Mouse (Mus musculus) embryonic stem cell, embryonic (primary cell): ENCODE measurements around the gene Gm10645.

Experiments used
- CTCF ChIA-PET, 4 experiments: fragments of 300-600 bp in 2 of 4; fragments of 350-600 bp in 2 of 4; sonication (Branson Sonifier 250); formaldehyde crosslinking; loops; one replicate each; lab custom pipeline; 2022; ENCODE audit warnings: inconsistent platforms in 2 of 4; lab: Charles Lee
- POLR2A ChIA-PET, 4 experiments: fragments of 300-600 bp in 2 of 4; fragments of 350-600 bp in 2 of 4; sonication (Branson Sonifier 250); formaldehyde crosslinking; loops; one replicate each; lab custom pipeline; 2022; ENCODE audit warnings: antibody characterized with exemption in 4 of 4, inconsistent platforms in 1 of 4; lab: Charles Lee

Gm10645 gene

GRCm38 (mm10) chr8:83177317-83178195, 11.6 kb upstream of the Gm10645 start:
- ChIA-PET POLR2A (interaction anchor here in 3 of 4 experiments (0.6 to 2.2 kb wide), 4 partner anchors 12 to 18 kb away, joined by 3 to 7 read pairs (median 4); partner anchors contain the start of genes Tbc1d9 (in 2 of the 3) and Gm10645 (in 1 of the 3)), CTCF (interaction anchor here in 2 of 4 experiments (0.7 to 1.4 kb wide), 4 partner anchors 13 to 273 kb away, joined by 3 to 4 read pairs (median 3); partner anchors contain the start of gene Tbc1d9 (in 1 of the 2))

DNA sequence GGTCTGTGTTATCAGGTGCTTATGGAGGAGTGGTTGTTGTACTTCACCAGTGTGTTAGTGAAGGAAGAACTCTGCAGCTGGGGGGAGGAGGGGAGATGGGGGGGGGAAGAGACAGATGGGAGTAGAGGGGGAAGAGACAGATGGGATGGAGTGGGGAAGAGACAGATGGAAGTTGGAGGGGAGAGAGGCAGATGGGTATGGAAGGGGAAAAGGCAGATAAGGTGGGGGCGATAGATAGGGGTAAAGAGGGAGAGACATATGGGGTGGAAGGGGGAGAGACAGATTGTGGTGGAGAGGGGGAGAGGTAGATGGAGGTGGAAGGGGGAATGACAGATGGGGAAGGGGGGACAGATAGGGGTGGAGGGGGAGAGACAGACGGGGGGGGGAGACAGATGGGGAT, 10.8 kb upstream of the Gm10645 start:
- ChIA-PET POLR2A (interaction anchor here in 1 of 4 experiments (2.2 kb wide), 1 partner anchor 12 kb away, joined by 7 read pairs; the partner anchor contains the start of gene Tbc1d9), CTCF (interaction anchor here in 1 of 4 experiments (0.8 kb wide), 1 partner anchor 19 kb away, joined by 3 read pairs; no protein-coding TSS in a partner anchor)

DNA sequence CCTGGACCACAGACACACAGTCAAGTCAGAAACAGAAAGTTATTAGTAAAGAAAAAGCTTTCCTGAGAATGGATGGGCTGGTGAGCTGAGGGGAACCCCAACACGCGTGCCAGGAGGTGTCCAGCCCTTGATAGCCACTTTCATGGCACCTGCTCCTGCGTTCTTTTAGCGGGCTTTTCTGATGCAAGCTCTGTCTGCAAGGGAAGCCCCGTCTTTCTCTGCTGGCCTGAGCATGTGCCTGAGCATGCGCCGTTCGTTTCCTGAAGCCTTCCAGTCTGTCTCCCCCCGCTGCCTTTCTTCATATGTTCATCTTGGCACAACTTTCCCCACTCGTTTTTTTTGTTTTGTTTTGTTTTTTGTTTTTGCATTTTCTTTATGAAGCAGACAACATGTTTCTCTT, 9.7 kb upstream of the Gm10645 start:
- ChIA-PET POLR2A (interaction anchor here in 2 of 4 experiments (1.0 to 2.2 kb wide), 2 partner anchors 11 kb away, joined by 3 to 7 read pairs; partner anchors contain the start of gene Tbc1d9 (in 2 of the 2)), CTCF (no interaction called here)

- ChIA-PET POLR2A (interaction anchor here in 1 of 4 experiments (0.7 to 0.8 kb wide), 2 partner anchors 16 to 1273 kb away, joined by 3 to 4 read pairs; no protein-coding TSS in a partner anchor), CTCF (interaction anchor here in 3 of 4 experiments (0.6 to 0.8 kb wide), 4 partner anchors 8 to 424 kb away, joined by 3 to 7 read pairs (median 4); no protein-coding TSS in a partner anchor)
These were observed 4.9 kb upstream of the Gm10645 start for GRCm38 (mm10) chr8:83170894-83171293.

DNA sequence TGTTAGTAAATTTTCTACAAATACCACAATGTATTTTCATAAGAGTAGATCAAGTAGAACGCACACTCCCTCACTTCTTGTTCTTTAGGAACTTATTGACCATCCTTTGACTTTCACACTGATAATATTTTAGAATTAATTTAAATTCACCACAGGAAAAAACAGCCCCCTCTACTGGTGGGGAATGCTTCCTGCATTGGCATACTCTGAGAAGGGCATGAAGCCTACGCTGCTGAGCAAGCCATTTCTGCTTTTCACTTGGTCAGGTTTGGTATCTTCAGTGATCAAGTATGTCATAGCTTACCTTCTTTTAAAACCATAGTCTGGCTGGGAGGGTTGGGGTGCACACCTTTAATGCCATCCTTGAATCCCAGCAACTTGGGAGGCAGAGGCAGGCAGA, 3.7 kb upstream of the Gm10645 start:
- ChIA-PET CTCF (no interaction called here), POLR2A (interaction anchor here in 1 of 4 experiments (0.7 to 1.0 kb wide), 2 partner anchors 8 to 100 kb away, joined by 3 read pairs; no protein-coding TSS in a partner anchor)

DNA sequence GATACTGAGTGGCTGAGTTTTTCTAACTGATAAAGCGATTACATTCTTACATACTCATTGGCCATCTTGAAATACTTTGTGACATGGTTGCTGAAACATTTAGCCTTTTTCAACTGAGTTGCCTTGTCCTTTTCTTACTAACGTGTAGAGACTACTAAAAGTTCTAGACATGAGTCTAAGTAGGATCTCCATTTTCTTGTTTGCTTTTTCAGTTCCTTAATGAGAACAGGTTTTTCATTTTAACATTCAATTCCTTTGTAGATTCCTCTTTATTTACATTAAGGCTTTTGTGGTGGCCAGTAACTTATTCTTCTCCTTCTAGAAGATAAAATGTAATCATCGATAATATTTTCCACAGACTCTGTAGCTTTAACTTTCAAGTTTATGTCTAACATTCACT, 3.2 kb upstream of the Gm10645 start:
- ChIA-PET POLR2A (interaction anchor here in 2 of 4 experiments (0.6 to 1.0 kb wide), 2 partner anchors 7 to 536 kb away, joined by 3 read pairs; no protein-coding TSS in a partner anchor), CTCF (no interaction called here)

- POLR2A ChIA-PET, result no interaction called here
- CTCF ChIA-PET, result interaction anchor here in 1 of 4 experiments (0.6 kb wide), 1 partner anchor 802 kb away, joined by 3 read pairs; no protein-coding TSS in a partner anchor
These were observed 2.0 kb upstream of the Gm10645 start for GRCm38 (mm10) chr8:83167932-83168331.

GRCm38 (mm10) chr8:83165235-83165930, 587 bp downstream of the Gm10645 start, which contains the start of gene Tbc1d9:
TSS of gene Tbc1d9 (plus strand) at chr8:83165352.
- ChIA-PET CTCF (interaction anchor here in 1 of 4 experiments (0.8 to 1.0 kb wide), 2 partner anchors 13 to 95 kb away, joined by 3 read pairs; no protein-coding TSS in a partner anchor), POLR2A (interaction anchor here in 3 of 4 experiments (0.5 to 2.0 kb wide), 33 partner anchors 9 to 1037 kb away, joined by 3 to 9 read pairs (median 3); partner anchors contain the start of genes Dnajb1 (in 1 of the 3), Elmod2 (in 1 of the 3) and Rnf150 (in 1 of the 3))

GRCm38 (mm10) chr8:83160613-83161012, 5.4 kb downstream of the Gm10645 start:
- ChIA-PET POLR2A (interaction anchor here in 1 of 4 experiments (0.7 kb wide), 1 partner anchor 434 kb away, joined by 6 read pairs; no protein-coding TSS in a partner anchor), CTCF (interaction anchor here in 2 of 4 experiments (0.5 to 0.8 kb wide), 2 partner anchors 11 to 27 kb away, joined by 4 to 6 read pairs; no protein-coding TSS in a partner anchor)

- CTCF ChIA-PET, result interaction anchor here in 1 of 4 experiments (1.1 kb wide), 1 partner anchor 297 kb away, joined by 3 read pairs; the partner anchor contains the start of gene Rnf150
These were observed 6.4 kb downstream of the Gm10645 start for GRCm38 (mm10) chr8:83159615-83160014.

GRCm38 (mm10) chr8:83158971-83159370, 7.0 kb downstream of the Gm10645 start:
- ChIA-PET POLR2A (interaction anchor here in 1 of 4 experiments (1.3 to 1.6 kb wide), 3 partner anchors 47 to 435 kb away, joined by 3 to 4 read pairs (median 3); no protein-coding TSS in a partner anchor), CTCF (no interaction called here)

More at GRCm38 (mm10) chr8:83159615-83160014, 6.4 kb downstream of the Gm10645 start:
- POLR2A ChIA-PET, result interaction anchor here in 2 of 4 experiments (0.7 to 1.6 kb wide), 4 partner anchors 19 to 435 kb away, joined by 3 to 4 read pairs (median 3); no protein-coding TSS in a partner anchor

- CTCF ChIA-PET, result no interaction called here
- POLR2A ChIA-PET, result interaction anchor here in 3 of 4 experiments (0.7 to 1.3 kb wide), 3 partner anchors 10 to 665 kb away, joined by 3 to 5 read pairs (median 3); partner anchors contain the start of gene Tbc1d9 (in 1 of the 3)
These were observed 10.9 kb downstream of the Gm10645 start for GRCm38 (mm10) chr8:83155110-83155509.

DNA sequence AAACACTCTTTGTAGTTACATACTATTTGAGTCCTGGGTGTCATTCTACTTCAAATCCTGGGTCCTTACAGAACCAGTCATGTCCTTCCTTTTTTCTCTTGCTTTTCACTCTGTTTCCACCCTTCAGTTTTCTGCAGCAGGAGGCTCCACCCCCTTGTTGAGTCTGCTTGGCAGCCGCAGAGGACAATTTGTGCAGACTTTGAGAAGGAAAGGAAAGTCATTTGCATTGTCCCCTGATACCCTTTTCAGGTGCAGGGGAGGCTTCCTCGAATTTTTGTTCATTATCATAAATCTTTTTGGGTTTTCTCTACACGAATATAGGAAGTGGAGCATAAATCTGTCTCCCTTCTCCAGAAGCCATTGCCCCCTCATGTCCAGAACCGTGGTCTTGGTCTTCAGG, 13.5 kb downstream of the Gm10645 start:
- POLR2A ChIA-PET, result interaction anchor here in 1 of 4 experiments (1.4 kb wide), 1 partner anchor 12 kb away, joined by 5 read pairs; the partner anchor contains the start of gene Tbc1d9

GRCm38 (mm10) chr8:83152055-83152454, 13.9 kb downstream of the Gm10645 start:
- ChIA-PET CTCF (interaction anchor here in 1 of 4 experiments (0.6 kb wide), 1 partner anchor 379 kb away, joined by 3 read pairs; no protein-coding TSS in a partner anchor), POLR2A (interaction anchor here in 1 of 4 experiments (0.6 to 1.4 kb wide), 2 partner anchors 12 to 66 kb away, joined by 3 to 5 read pairs; partner anchors contain the start of gene Tbc1d9)

More for the DNA sequence above, 13.5 kb downstream of the Gm10645 start:
- CTCF ChIA-PET, result interaction anchor here in 1 of 4 experiments (0.6 kb wide), 1 partner anchor 380 kb away, joined by 3 read pairs; no protein-coding TSS in a partner anchor

DNA sequence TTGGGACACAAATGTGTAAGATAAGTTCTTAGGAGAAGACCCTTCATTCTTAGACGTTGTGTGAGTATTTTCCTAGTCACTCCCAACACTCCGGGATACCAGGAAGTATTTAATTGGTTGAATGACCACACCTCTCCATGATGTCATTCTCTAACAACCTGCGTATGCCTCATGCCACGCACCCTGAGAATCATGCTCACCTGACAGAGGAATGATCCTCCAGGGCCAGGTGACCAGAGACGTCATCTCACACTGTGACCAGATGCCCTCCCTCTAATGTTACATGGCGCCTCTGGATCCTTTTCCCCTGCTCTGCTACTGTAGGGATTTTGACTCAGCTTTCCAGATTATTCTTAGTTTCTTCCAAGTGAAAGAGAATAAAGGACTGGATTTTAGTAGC, 16.8 kb downstream of the Gm10645 start:
- CTCF ChIA-PET, result no interaction called here
- POLR2A ChIA-PET, result interaction anchor here in 1 of 4 experiments (0.9 kb wide), 1 partner anchor 16 kb away, joined by 3 read pairs; the partner anchor contains the start of gene Tbc1d9

- ChIA-PET CTCF (no interaction called here), POLR2A (no interaction called here)
These were observed 20.5 kb downstream of the Gm10645 start for GRCm38 (mm10) chr8:83145421-83145820.

GRCm38 (mm10) chr8:83144601-83145000, 21.4 kb downstream of the Gm10645 start:
- CTCF ChIA-PET, result interaction anchor here in 1 of 4 experiments (0.8 kb wide), 1 partner anchor 198 kb away, joined by 4 read pairs; no protein-coding TSS in a partner anchor
- POLR2A ChIA-PET, result interaction anchor here in 2 of 4 experiments (0.7 to 1.0 kb wide), 3 partner anchors 112 to 756 kb away, joined by 3 to 4 read pairs (median 3); partner anchors contain the start of gene Il15 (in 1 of the 2)
